Mouse (Mus musculus): Measurements from ENCODE around the gene Slc1a7. TPM values are rescaled to one million over a fixed set of nuclear protein-coding genes. Genes with fewer than 3 reads are reported as not detected.

Slc1a7 gene
- polyA plus RNA-seq, 1 experiment from 2014 or later, result 0.05 TPM

GRCm38 (mm10) chr4:107988931-107989330 lies 20.8 kb downstream of the Slc1a7 start:
- ATAC-seq (replicated peaks; ENCODE audit: low FRiP score, low read depth) (no peak), DNase-seq (ENCODE audit: low spot score) (no peak)
- Histone ChIP-seq H3K9ac (ENCODE audit: low read depth, low read length) (no peak overlapping the region), H3K36me3 (ENCODE audit: insufficient read depth, low read length) (no peaks in the 10 kb centered on the region), H3K27me3 (ENCODE audit: insufficient read depth, low read length) (no peaks in the 10 kb centered on the region), H3K4me1 (replicated peaks; ENCODE audit: insufficient read depth, low read length) (no peaks in the 10 kb centered on the region), H3K4me3 (replicated peaks; ENCODE audit: low read depth, low read length) (no peak overlapping the region), H3K9me3 (replicated peaks; ENCODE audit: low read length) (no peaks in the 10 kb centered on the region), H3K27ac (no peak overlapping the region), H3K4me2 (ENCODE audit: low read length) (no peak overlapping the region)
- WGBS, result 69% methylated on average over 8 of the region's 8 CpGs
- TF ChIP-seq CTCF (IDR thresholded peaks at IDR 0.05; ENCODE audit: low read depth), result no peak

GRCm38 (mm10) chr4:107990818-107991217 lies 22.7 kb downstream of the Slc1a7 start:
- H3K36me3 ChIP-seq (ENCODE audit: insufficient read depth, low read length), result no peaks in the 10 kb centered on the region
- H3K9me3 ChIP-seq (replicated peaks; ENCODE audit: low read length), result no peaks in the 10 kb centered on the region
- DNase-seq (ENCODE audit: low spot score) (no peak), ATAC-seq (replicated peaks; ENCODE audit: low FRiP score, low read depth) (no peak)
- H3K4me2 ChIP-seq (ENCODE audit: low read length), result no peak overlapping the region
- H3K9ac ChIP-seq (ENCODE audit: low read depth, low read length), result no peak overlapping the region
- no peak overlapping the region for H3K4me3 ChIP-seq (replicated peaks; ENCODE audit: low read depth, low read length)
- no peak for TF ChIP-seq CTCF (IDR thresholded peaks at IDR 0.05; ENCODE audit: low read depth)
- WGBS, result 66% methylated on average over 5 of the region's 5 CpGs
- H3K4me1 ChIP-seq (replicated peaks; ENCODE audit: insufficient read depth, low read length), result no peaks in the 10 kb centered on the region
- no peaks in the 10 kb centered on the region for H3K27me3 ChIP-seq (ENCODE audit: insufficient read depth, low read length)
- H3K27ac ChIP-seq, result no peak overlapping the region

- no peaks in the 10 kb centered on the region for H3K4me1 ChIP-seq (replicated peaks; ENCODE audit: insufficient read depth, low read length)
- 48% methylated on average over 6 of the region's 6 CpGs for WGBS
- DNase-seq (ENCODE audit: low spot score) (no peak), ATAC-seq (replicated peaks; ENCODE audit: low FRiP score, low read depth) (no peak)
- H3K27ac ChIP-seq, result no peak overlapping the region
- no peak overlapping the region for H3K4me3 ChIP-seq (replicated peaks; ENCODE audit: low read depth, low read length)
- TF ChIP-seq CTCF (IDR thresholded peaks at IDR 0.05; ENCODE audit: low read depth), result no peak
- H3K9me3 ChIP-seq (replicated peaks; ENCODE audit: low read length), result no peaks in the 10 kb centered on the region
- no peak overlapping the region for H3K4me2 ChIP-seq (ENCODE audit: low read length)
- H3K36me3 ChIP-seq (ENCODE audit: insufficient read depth, low read length), result no peaks in the 10 kb centered on the region
- H3K27me3 ChIP-seq (ENCODE audit: insufficient read depth, low read length), result no peaks in the 10 kb centered on the region
- no peak overlapping the region for H3K9ac ChIP-seq (ENCODE audit: low read depth, low read length)
Observed at GRCm38 (mm10) chr4:107991879-107992278, 23.7 kb downstream of the Slc1a7 start.

- no peak for TF ChIP-seq CTCF (IDR thresholded peaks at IDR 0.05; ENCODE audit: low read depth)
- no peak overlapping the region for H3K27ac ChIP-seq
- H3K9ac ChIP-seq (ENCODE audit: low read depth, low read length), result no peak overlapping the region
- no peak overlapping the region for H3K4me3 ChIP-seq (replicated peaks; ENCODE audit: low read depth, low read length)
- no peak overlapping the region for H3K4me2 ChIP-seq (ENCODE audit: low read length)
- no peaks in the 10 kb centered on the region for H3K27me3 ChIP-seq (ENCODE audit: insufficient read depth, low read length)
- no peak for DNase-seq (ENCODE audit: low spot score)
- WGBS, result 90% methylated on average over 6 of the region's 6 CpGs
- no peak for ATAC-seq (replicated peaks; ENCODE audit: low FRiP score, low read depth)
- H3K4me1 ChIP-seq (replicated peaks; ENCODE audit: insufficient read depth, low read length), result 0 out of 2 replicates have a peak, but pooled peaks cover 8% of the 10 kb centered on the region
- H3K9me3 ChIP-seq (replicated peaks; ENCODE audit: low read length), result no peaks in the 10 kb centered on the region
- H3K36me3 ChIP-seq (ENCODE audit: insufficient read depth, low read length), result no peaks in the 10 kb centered on the region
Observed at GRCm38 (mm10) chr4:107995011-107995410, 26.9 kb downstream of the Slc1a7 start.

- no peak for TF ChIP-seq CTCF (IDR thresholded peaks at IDR 0.05; ENCODE audit: low read depth)
- no peak overlapping the region for H3K27ac ChIP-seq
- no peak overlapping the region for H3K4me2 ChIP-seq (ENCODE audit: low read length)
- 0 out of 2 replicates have a peak, but pooled peaks cover 8% of the 10 kb centered on the region for H3K4me1 ChIP-seq (replicated peaks; ENCODE audit: insufficient read depth, low read length)
- no peak overlapping the region for H3K4me3 ChIP-seq (replicated peaks; ENCODE audit: low read depth, low read length)
- no peaks in the 10 kb centered on the region for H3K9me3 ChIP-seq (replicated peaks; ENCODE audit: low read length)
- DNase-seq (ENCODE audit: low spot score) (no peak), ATAC-seq (replicated peaks; ENCODE audit: low FRiP score, low read depth) (no peak)
- no peaks in the 10 kb centered on the region for H3K27me3 ChIP-seq (ENCODE audit: insufficient read depth, low read length)
- 76% methylated on average over 6 of the region's 6 CpGs for WGBS
- H3K9ac ChIP-seq (ENCODE audit: low read depth, low read length), result no peak overlapping the region
- H3K36me3 ChIP-seq (ENCODE audit: insufficient read depth, low read length), result no peaks in the 10 kb centered on the region
Observed at GRCm38 (mm10) chr4:107995727-107996126, 27.6 kb downstream of the Slc1a7 start.

- no peaks in the 10 kb centered on the region for H3K36me3 ChIP-seq (ENCODE audit: insufficient read depth, low read length)
- TF ChIP-seq CTCF (IDR thresholded peaks at IDR 0.05; ENCODE audit: low read depth), result no peak
- no peak overlapping the region for H3K27ac ChIP-seq
- DNase-seq (ENCODE audit: low spot score), result no peak
- no peak overlapping the region for H3K9ac ChIP-seq (ENCODE audit: low read depth, low read length)
- WGBS, result 95% methylated on average over 9 of the region's 9 CpGs
- H3K27me3 ChIP-seq (ENCODE audit: insufficient read depth, low read length), result no peaks in the 10 kb centered on the region
- no peak overlapping the region for H3K4me2 ChIP-seq (ENCODE audit: low read length)
- no peaks in the 10 kb centered on the region for H3K9me3 ChIP-seq (replicated peaks; ENCODE audit: low read length)
- no peak overlapping the region for H3K4me3 ChIP-seq (replicated peaks; ENCODE audit: low read depth, low read length)
- H3K4me1 ChIP-seq (replicated peaks; ENCODE audit: insufficient read depth, low read length), result 0 out of 2 replicates have a peak, but pooled peaks cover 8% of the 10 kb centered on the region
- no peak for ATAC-seq (replicated peaks; ENCODE audit: low FRiP score, low read depth)
Observed at GRCm38 (mm10) chr4:107996418-107996986, 28.4 kb downstream of the Slc1a7 start.
